Mouse (Mus musculus) kidney, adult 2 months (tissue): ENCODE data around the gene Ptprn.

ENCODE experiments used
- CTCF ChIP-seq: fragments of 200-500 bp; conservative IDR thresholded peaks from 2 replicates; pipeline ENCODE4 v1.5.1; 2011; ENCODE audit warnings: low read depth, mild to moderate bottlenecking, control low read depth, low read length, moderate library complexity, mixed read lengths; ENCODE audit not compliant: insufficient read depth, insufficient read length
- POLR2A ChIP-seq: fragments of 200-500 bp; IDR thresholded peaks from one replicate; pipeline ENCODE4 v1.6.1; 2011; ENCODE audit warnings: low read depth, low read length, control low read depth

GRCm38 (mm10) chr1:75289376-75289775 is 25.1 kb upstream of the Ptprn start:
- TF ChIP-seq POLR2A (no peak), CTCF (no peak)
